Mouse (Mus musculus) c-Kit-positive CD71-positive TER-119-negative erythroid progenitor cells, embryonic 14.5 days (primary cell): ENCODE results near the gene Tlr5.
A peak's percentile ranks its signal among the peaks of the same experiment; 100 is the strongest.

ENCODE experiments used
- DNase-seq: peaks from one replicate; pipeline ENCODE4 v3.0.0-alpha.2; 2013; ENCODE audit warnings: low read depth

Gene Tlr5

GRCm38 (mm10) chr1:182990092-182990762 is 35.6 kb downstream of the Tlr5 start:
- DNase-seq: no peak

- DNase-seq: peak; percentile 32
These were observed 36.6 kb downstream of the Tlr5 start for GRCm38 (mm10) chr1:182991002-182991778.
